Mouse (Mus musculus) lung, adult 2 months (tissue): ENCODE results near the gene Msrb3.

Source experiments
- CTCF ChIP-seq: fragments of 200-500 bp; IDR thresholded peaks from 2 replicates; pipeline ENCODE4 v1.5.1; 2011; ENCODE audit warnings: mild to moderate bottlenecking, low read length, control low read depth; ENCODE audit not compliant: insufficient read depth
- POLR2A ChIP-seq: fragments of 200-500 bp; IDR thresholded peaks from 2 replicates; pipeline ENCODE4 v1.6.1; 2011; ENCODE audit warnings: low read depth, mild to moderate bottlenecking, control low read depth, low read length, borderline replicate concordance; ENCODE audit errors: extremely low read depth

DNA sequence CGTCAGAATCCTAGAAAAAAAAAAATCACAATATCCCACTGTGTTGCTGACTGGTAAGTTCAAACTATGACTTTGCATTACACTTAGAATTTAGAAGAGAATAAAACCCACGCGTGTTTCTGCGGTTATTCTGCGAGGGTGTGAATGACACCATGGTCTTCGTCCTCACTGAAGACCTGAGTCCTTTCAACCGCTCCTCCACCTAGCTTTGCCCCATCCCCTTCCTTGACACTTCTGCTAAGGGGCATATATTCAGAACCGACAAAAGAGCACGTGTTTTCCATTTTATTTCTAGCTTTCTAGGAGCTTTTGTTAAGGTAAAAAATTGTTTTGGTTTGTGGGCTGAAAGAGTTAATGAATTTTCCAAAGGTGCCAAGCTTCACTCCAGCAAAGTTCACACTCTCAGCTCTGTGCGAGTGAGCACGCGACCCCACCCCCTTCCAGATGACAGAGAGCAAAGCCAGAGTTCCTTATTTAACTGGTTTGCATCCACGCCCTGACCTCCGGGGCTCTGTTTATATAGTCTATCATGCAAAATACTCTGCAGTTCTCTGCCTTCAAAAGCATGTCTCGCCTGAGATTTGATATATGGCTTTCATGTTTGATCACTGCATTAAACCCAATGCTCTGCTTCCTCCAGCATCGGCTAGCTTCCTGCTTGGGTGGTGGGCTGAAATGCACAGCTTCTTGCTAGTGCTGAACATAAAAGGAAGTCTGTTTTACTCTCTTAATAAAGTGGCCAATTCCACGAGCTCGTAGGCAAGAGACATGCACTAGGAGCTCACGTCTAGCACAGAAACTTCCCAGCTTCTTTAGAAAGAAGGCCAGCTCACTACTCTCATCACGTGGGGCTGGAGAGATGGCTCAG is 77.2 kb downstream of the Msrb3 start:
- TF ChIP-seq CTCF (no peak), POLR2A (no peak)
